Mouse (Mus musculus) embryonic facial prominence, embryonic 14.5 days (tissue): Measurements from ENCODE around the gene Echdc3. TPM values are rescaled to one million over a fixed set of nuclear protein-coding genes. Genes with fewer than 3 reads are reported as not detected.

Source experiments
- ATAC-seq: fragments of 200-750 bp; cut with Nextera tagmentation; 2 replicates; pipeline ENCODE4 v1.8.0; 2017; ENCODE audit warnings: low read depth, moderate number of reproducible peaks, moderate TSS enrichment
- DNase-seq: peaks from one replicate; pipeline ENCODE4 v3.0.0-alpha.2; 2015; ENCODE audit warnings: low spot score
- H3K27ac ChIP-seq: fragments of 300-500 bp; sonication (generic); replicated peaks from 2 replicates; pipeline ENCODE4 v1.5.1; 2014; ENCODE audit warnings: low read depth, mild to moderate bottlenecking, low read length, moderate library complexity
- H3K27me3 ChIP-seq: fragments of 300-500 bp; sonication (generic); replicated peaks from 2 replicates; pipeline ENCODE4 v1.6.1; 2014; ENCODE audit warnings: low read length; ENCODE audit not compliant: control insufficient read depth, insufficient read depth
- H3K36me3 ChIP-seq: fragments of 300-500 bp; sonication (generic); 2 replicates; pipeline ENCODE4 v1.6.1; 2014; ENCODE audit warnings: low read length, mixed read lengths; ENCODE audit not compliant: control insufficient read depth, insufficient read depth
- H3K4me1 ChIP-seq: fragments of 300-500 bp; sonication (generic); 2 replicates; pipeline ENCODE4 v1.6.1; 2014; ENCODE audit warnings: antibody characterized with exemption, low read length; ENCODE audit not compliant: control insufficient read depth, insufficient read depth
- H3K4me2 ChIP-seq: fragments of 300-500 bp; sonication (generic); 2 replicates; pipeline ENCODE4 v1.6.1; 2014; ENCODE audit warnings: low read depth, mild to moderate bottlenecking, low read length, moderate library complexity, mixed read lengths
- H3K4me3 ChIP-seq: fragments of 300-500 bp; sonication (generic); 2 replicates; pipeline ENCODE4 v1.5.1; 2014; ENCODE audit warnings: low read depth, mild to moderate bottlenecking, low read length
- H3K9ac ChIP-seq: fragments of 300-500 bp; sonication (generic); 2 replicates; pipeline ENCODE4 v1.6.1; 2014; ENCODE audit warnings: low read depth, mild to moderate bottlenecking, low read length, moderate library complexity, mixed read lengths
- H3K9me3 ChIP-seq: fragments of 300-500 bp; sonication (generic); 2 replicates; pipeline ENCODE4 v1.6.1; 2016; ENCODE audit warnings: low read length; ENCODE audit not compliant: control insufficient read depth
- WGBS: fragments of 180-500 bp; shearing (Covaris S2); extraction: QIAGEN DNeasy Blood & Tissue Kit; methylation state at CpG from one replicate; pipeline ENCODE4 v1.1.7; 2014; 5-methylcytosine and 5-hydroxymethylcytosine counted together
- polyA plus RNA-seq: library from polyadenylated mRNA; unstranded; fragments of >200 nt; fragmentation: Nextera tagmentation; extraction: Ambion mirVana; gene quantifications from 2 replicates; pipeline ENCODE4 v1.2.1, GENCODE M21; 2014

The Echdc3 gene
- polyA plus RNA-seq, 1 experiment from 2014 or later: 3.5 TPM

- no peaks in the 10 kb centered on the region for H3K27me3 ChIP-seq
- H3K9ac ChIP-seq: no peak overlapping the region
- 76% methylated on average over 7 of the region's 7 CpGs for WGBS
- DNase-seq (no peak), ATAC-seq (no peak)
- no peaks in the 10 kb centered on the region for H3K36me3 ChIP-seq
- H3K4me1 ChIP-seq: no peaks in the 10 kb centered on the region
- H3K9me3 ChIP-seq: no peaks in the 10 kb centered on the region
- no peak overlapping the region for H3K4me2 ChIP-seq
- no peak overlapping the region for H3K4me3 ChIP-seq
- H3K27ac ChIP-seq: no peak overlapping the region
These were observed 19.9 kb upstream of the Echdc3 start for GRCm38 (mm10) chr2:6232755-6233154.

- ATAC-seq (0 out of 2 replicates have a peak, but pooled peaks have one; percentile 33), DNase-seq (no peak)
- 54% methylated on average over 6 of the region's 6 CpGs for WGBS
- Histone ChIP-seq H3K4me1 (no peaks in the 10 kb centered on the region), H3K27ac (no peak overlapping the region), H3K36me3 (no peaks in the 10 kb centered on the region), H3K9ac (no peak overlapping the region), H3K4me2 (no peak overlapping the region), H3K27me3 (no peaks in the 10 kb centered on the region), H3K4me3 (no peak overlapping the region), H3K9me3 (no peaks in the 10 kb centered on the region)
These were observed 18.0 kb upstream of the Echdc3 start for GRCm38 (mm10) chr2:6230865-6231264.

GRCm38 (mm10) chr2:6229597-6230290 is 16.9 kb upstream of the Echdc3 start:
- H3K9me3 ChIP-seq: peaks cover 5% of the 10 kb centered on the region; the same call in 1 of the 2 replicates
- no peaks in the 10 kb centered on the region for H3K4me1 ChIP-seq
- WGBS: 68% methylated on average over 5 of the region's 5 CpGs
- DNase-seq (no peak), ATAC-seq (no peak)
- no peaks in the 10 kb centered on the region for H3K27me3 ChIP-seq
- H3K4me2 ChIP-seq: no peak overlapping the region
- H3K9ac ChIP-seq: no peak overlapping the region
- H3K27ac ChIP-seq: no peak overlapping the region
- H3K36me3 ChIP-seq: no peaks in the 10 kb centered on the region
- H3K4me3 ChIP-seq: no peak overlapping the region

- Histone ChIP-seq H3K9me3 (peaks cover 9% of the 10 kb centered on the region; the same call in 1 of the 2 replicates), H3K4me2 (no peak overlapping the region), H3K36me3 (no peaks in the 10 kb centered on the region), H3K27ac (no peak overlapping the region), H3K9ac (no peak overlapping the region), H3K4me1 (no peaks in the 10 kb centered on the region), H3K4me3 (no peak overlapping the region), H3K27me3 (no peaks in the 10 kb centered on the region)
- ATAC-seq (no peak), DNase-seq (no peak)
- 81% methylated on average over 7 of the region's 7 CpGs for WGBS
These were observed 14.2 kb upstream of the Echdc3 start for GRCm38 (mm10) chr2:6227059-6227445.

- Histone ChIP-seq H3K27ac (no peak overlapping the region), H3K9me3 (peaks cover 9% of the 10 kb centered on the region; the same call in 1 of the 2 replicates), H3K9ac (no peak overlapping the region), H3K4me2 (no peak overlapping the region), H3K36me3 (no peaks in the 10 kb centered on the region), H3K4me3 (no peak overlapping the region), H3K4me1 (no peaks in the 10 kb centered on the region), H3K27me3 (no peaks in the 10 kb centered on the region)
- no peak for ATAC-seq
- 72% methylated on average over 10 of the region's 10 CpGs for WGBS
- DNase-seq: no peak
These were observed 13.7 kb upstream of the Echdc3 start for GRCm38 (mm10) chr2:6226361-6227058.

- Histone ChIP-seq H3K9ac (no peak overlapping the region), H3K36me3 (no peaks in the 10 kb centered on the region), H3K4me1 (no peaks in the 10 kb centered on the region), H3K9me3 (peaks cover 9% of the 10 kb centered on the region; the same call in 1 of the 2 replicates), H3K4me2 (no peak overlapping the region), H3K27ac (no peak overlapping the region), H3K4me3 (no peak overlapping the region), H3K27me3 (0 out of 2 replicates have a peak, but pooled peaks cover 4% of the 10 kb centered on the region)
- WGBS: 15% methylated on average over 4 of the region's 4 CpGs
- DNase-seq: peak; percentile 73
- peak; percentile 86 for ATAC-seq
These were observed 7.4 kb upstream of the Echdc3 start for GRCm38 (mm10) chr2:6220141-6220805.

GRCm38 (mm10) chr2:6212327-6212723 is 508 bp downstream of the Echdc3 start:
- ATAC-seq: 0 out of 2 replicates have a peak, but pooled peaks have one; percentile 9
- H3K36me3 ChIP-seq: no peaks in the 10 kb centered on the region
- 32% methylated on average over 9 of the region's 9 CpGs for WGBS

GRCm38 (mm10) chr2:6210840-6211239 is 2.0 kb downstream of the Echdc3 start:
- H3K27ac ChIP-seq: no peak overlapping the region
- H3K36me3 ChIP-seq: no peaks in the 10 kb centered on the region
- no peak overlapping the region for H3K4me3 ChIP-seq
- H3K4me2 ChIP-seq: no peak overlapping the region
- H3K4me1 ChIP-seq: peaks cover 11% of the 10 kb centered on the region
- no peak for ATAC-seq
- no peaks in the 10 kb centered on the region for H3K9me3 ChIP-seq
- H3K27me3 ChIP-seq: no peaks in the 10 kb centered on the region
- no peak for DNase-seq
- H3K9ac ChIP-seq: no peak overlapping the region
- WGBS: 83% methylated on average over 6 of the region's 6 CpGs

More at GRCm38 (mm10) chr2:6212327-6212723, 508 bp downstream of the Echdc3 start:
- peak overlapping the region; percentile 72 for H3K9ac ChIP-seq
- no peaks in the 10 kb centered on the region for H3K9me3 ChIP-seq
- peak overlapping the region; percentile 81 for H3K27ac ChIP-seq
- no peak for DNase-seq
- peak overlapping the region; percentile 43 for H3K4me3 ChIP-seq
- H3K4me1 ChIP-seq: peaks cover 11% of the 10 kb centered on the region
- peak overlapping the region; percentile 81 for H3K4me2 ChIP-seq
- no peaks in the 10 kb centered on the region for H3K27me3 ChIP-seq
